Mouse (Mus musculus): ENCODE measurements around the gene 4933409G03Rik. TPM values are rescaled to one million over a fixed set of nuclear protein-coding genes. Genes with fewer than 3 reads are reported as not detected.

4933409G03Rik gene
- polyA plus RNA-seq, 1 experiment from 2014 or later, result not detected

Other genes with a start within 250 kb of the 4933409G03Rik start
- gene Stk39, start 110.1 kb upstream of the 4933409G03Rik start, polyA plus RNA-seq (2014; fragmentation: Nextera tagmentation; extraction: Ambion mirVana), result 37.0 and 48.5 TPM in 2 replicates
- gene 4932414N04Rik, start 74.1 kb downstream of the 4933409G03Rik start, polyA plus RNA-seq (2014; fragmentation: Nextera tagmentation; extraction: Ambion mirVana), result not detected in 2 replicates